Mouse (Mus musculus) layer of hippocampus, postnatal 14 days (tissue): Measurements from ENCODE around the gene Gpr35. TPM values are rescaled to one million over a fixed set of nuclear protein-coding genes. Genes with fewer than 3 reads are reported as not detected.

Source experiments
- DNase-seq, 2 experiments: peaks; one replicate each; pipeline ENCODE4 v3.0.0; 2021 to 2022; ENCODE audit warnings: low spot score in 2 of 2, mixed read lengths in 1 of 2
- total RNA-seq, 2 experiments: library from RNA; stranded (reverse); gene quantifications; 2 replicates each; pipeline ENCODE4 v1.2.3; 2021

Gene Gpr35
- total RNA-seq, 2 experiments from 2014 or later = 0.45 to 1.0 TPM

DNA sequence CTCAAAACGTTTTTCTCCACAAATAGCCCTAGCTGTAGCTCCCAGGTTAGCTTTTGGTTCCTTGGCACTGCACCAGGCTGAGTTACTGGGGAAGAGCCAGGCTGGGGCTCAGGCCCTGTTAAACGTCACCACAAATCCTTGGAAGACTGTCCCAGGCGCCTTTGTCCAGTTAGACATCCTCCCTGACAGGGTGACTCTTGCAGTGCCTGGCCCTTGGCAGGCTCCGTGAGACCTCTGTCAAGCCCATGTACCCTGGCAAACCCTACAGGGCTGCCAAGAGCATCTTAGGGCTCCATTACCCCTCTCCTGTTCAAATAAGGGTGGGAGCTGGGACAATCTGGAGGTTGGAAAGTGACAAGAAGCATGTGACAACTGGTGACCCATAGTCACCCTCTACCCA lies 85.3 kb downstream of the Gpr35 start:
- no peak for DNase-seq

Other genes with a start within 250 kb of the Gpr35 start
- gene Gpc1, start 119.2 kb upstream of the Gpr35 start, total RNA-seq = 100 to 1,000 TPM; 140 to 150 TPM
- under 1 TPM; 0.19 to 0.25 TPM for gene Ankmy1, start 48.0 kb upstream of the Gpr35 start, total RNA-seq
- gene Dusp28, start 43.9 kb upstream of the Gpr35 start, total RNA-seq = 1 to 10 TPM; 8.1 to 9.6 TPM
- gene Rnpepl1, start 40.1 kb upstream of the Gpr35 start, total RNA-seq = 10 to 100 TPM; 40.1 to 46.9 TPM
- 10 to 100 TPM; 45.5 to 51.1 TPM for gene Capn10, start 16.5 kb upstream of the Gpr35 start, total RNA-seq
- gene Aqp12, start 55.5 kb downstream of the Gpr35 start, total RNA-seq = not detected
- 100 to 1,000 TPM; 709 to 747 TPM for gene Kif1a, start 151.1 kb downstream of the Gpr35 start, total RNA-seq
- not detected for gene Agxt, start 184.4 kb downstream of the Gpr35 start, total RNA-seq
- not detected for gene 2310007B03Rik, start 210.1 kb downstream of the Gpr35 start, total RNA-seq
- 1 to 10 TPM in 1 of 2 experiments, under 1 TPM in 1; 0.31 to 1.0 TPM for gene Crocc2, start 217.9 kb downstream of the Gpr35 start, total RNA-seq